Mouse (Mus musculus) hematopoietic stem cell, adult 5-6 weeks (primary cell): ENCODE measurements around the gene Lipm. TPM values are rescaled to one million over a fixed set of nuclear protein-coding genes. Genes with fewer than 3 reads are reported as not detected.

Experiments used
- ATAC-seq, 2 experiments: fragments of 125-278 bp in 1 of 2; replicated peaks in 1 of 2; 2 replicates each; pipeline ENCODE4 v1.8.0; 2016 to 2017; ENCODE audit warnings: inconsistent platforms in 2 of 2, mild to moderate bottlenecking in 2 of 2, moderate number of reproducible peaks in 2 of 2, low read depth in 1 of 2, moderate TSS enrichment in 1 of 2; ENCODE audit not compliant: low FRiP score in 2 of 2, poor library complexity in 2 of 2, severe bottlenecking in 2 of 2, insufficient read depth in 1 of 2, low TSS enrichment in 1 of 2
- total RNA-seq: library from RNA; stranded (forward); fragments of 172-1452, 232-1000 nt; gene quantifications from 2 replicates; pipeline ENCODE4 v1.2.3, GENCODE M21; 2017

Gene Lipm
- total RNA-seq, 1 experiment from 2014 or later, result not detected

DNA sequence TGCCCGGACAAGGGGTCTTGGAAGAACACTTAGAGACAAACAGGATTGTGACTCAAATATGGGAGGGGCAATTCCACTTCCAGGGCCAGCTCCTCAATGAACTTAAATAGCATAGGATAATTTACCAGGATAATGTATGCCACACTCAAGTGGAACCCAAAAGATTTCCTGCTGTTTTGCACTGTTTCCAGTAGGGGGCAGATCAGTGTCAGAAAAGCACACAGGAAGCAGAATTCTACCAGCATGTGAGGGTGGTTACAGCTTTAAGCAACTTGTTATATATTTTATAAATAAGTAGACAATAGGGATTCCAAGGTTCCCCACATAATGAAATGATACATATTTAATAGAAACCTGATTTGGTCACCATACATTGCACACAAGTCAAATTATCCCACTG is 51.2 kb downstream of the Lipm start:
- peak; percentile 37 to 71; a peak in 2 of 4 replicates for ATAC-seq

DNA sequence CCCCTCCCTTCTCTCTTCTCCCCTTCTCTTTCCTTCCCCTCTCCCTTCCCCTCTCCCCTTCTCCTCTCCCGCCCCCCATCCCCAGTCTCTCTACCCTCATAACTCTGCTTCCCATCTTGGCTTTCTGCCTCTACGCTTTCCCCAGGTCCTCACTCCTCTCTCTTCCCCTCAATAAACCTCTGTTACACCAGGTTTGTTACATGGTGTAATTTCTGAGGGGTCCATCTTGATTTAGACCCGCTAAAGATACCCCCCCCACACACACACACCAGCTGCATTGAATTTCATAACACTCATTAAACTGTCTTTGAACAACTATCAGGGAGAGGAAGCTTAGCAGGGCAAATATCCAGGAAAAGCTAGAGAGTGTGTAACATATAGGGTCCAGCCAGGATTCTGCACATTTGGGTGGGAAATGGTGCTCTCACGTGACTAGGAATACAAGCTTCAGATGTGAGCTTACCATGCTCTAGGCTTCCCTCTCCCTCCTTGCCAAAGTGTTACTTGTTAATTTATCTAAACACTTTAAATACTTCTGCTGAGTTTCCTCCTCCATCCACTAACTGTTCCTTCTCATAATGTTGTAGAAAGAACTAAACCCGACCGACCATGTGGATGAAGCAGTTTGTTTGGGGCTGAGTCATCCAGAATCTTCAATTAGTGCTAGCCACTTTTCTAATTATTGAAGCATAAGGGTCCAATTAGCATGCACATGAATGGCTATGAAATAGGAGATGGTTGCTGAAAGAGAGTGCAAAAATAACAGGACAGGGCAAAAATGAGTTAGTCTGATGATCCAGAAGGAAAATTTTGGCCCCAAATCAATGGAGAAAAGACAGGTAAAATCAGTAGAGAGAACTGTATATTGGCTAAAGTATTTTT is 52.8 kb downstream of the Lipm start:
- ATAC-seq, result no peak

DNA sequence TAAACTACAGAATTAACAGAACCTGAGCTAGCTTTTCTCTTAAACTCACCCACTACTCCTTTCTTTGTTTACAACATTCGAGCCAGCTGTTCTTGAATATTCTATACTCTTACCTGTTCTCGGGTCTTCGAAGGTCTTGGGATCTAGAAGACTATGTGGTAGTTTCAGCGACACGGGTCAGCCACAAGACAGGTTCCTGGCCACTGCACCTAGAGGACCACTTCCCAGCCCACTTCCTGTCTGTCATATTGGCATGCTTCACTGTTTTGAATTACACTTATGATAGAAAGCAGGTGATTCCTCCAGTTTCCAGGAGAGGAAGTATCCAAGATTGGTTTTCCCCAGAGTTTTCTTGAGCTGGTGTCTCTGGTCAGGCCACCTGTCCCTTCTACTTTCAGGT is 62.0 kb downstream of the Lipm start:
- no peak for ATAC-seq

DNA sequence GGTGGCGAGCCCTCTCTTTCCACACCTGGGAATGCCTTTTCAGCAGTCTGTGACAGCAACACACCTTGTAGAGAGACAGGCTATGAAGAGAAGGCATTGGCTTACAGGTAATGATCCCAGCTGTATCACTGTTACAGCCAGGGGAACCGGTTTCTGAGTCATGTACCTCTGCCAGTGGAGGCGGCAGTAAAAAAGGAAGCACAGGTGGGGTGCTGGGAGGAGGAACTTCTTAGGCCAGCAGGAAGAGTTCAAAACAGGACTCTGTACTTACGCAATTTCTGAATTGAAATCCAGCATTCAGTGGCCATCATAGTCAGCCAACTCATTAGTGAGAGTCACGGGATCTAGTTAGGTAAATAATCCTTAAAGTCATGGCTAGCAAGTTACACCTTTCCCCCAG is 65.2 kb downstream of the Lipm start, which contains the start of gene Ankrd22:
Gene Ankrd22 (minus strand): TSS at position 163 of the 400 bp plus-strand sequence.
- peak; percentile 58 to 62; a peak in 3 of 4 replicates for ATAC-seq

DNA sequence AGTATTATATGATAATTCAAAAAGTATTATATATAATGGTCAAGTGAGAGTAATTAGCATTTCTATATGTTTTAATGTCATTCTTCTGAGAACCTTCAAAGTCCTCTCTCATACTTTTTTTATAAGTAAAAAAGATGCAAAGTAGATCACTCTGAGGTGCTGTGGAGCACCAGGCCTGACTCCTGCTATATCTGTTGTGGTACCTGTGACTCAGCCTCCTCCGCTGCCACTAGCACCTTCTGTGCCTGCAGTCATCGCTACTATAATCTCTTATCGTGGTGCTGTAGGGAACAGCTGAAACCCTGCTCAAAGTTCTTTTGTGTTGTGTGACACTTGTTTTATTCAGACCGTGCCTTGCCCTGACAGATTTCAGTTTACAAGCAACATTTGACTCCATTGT is 65.7 kb downstream of the Lipm start:
- no peak for ATAC-seq

DNA sequence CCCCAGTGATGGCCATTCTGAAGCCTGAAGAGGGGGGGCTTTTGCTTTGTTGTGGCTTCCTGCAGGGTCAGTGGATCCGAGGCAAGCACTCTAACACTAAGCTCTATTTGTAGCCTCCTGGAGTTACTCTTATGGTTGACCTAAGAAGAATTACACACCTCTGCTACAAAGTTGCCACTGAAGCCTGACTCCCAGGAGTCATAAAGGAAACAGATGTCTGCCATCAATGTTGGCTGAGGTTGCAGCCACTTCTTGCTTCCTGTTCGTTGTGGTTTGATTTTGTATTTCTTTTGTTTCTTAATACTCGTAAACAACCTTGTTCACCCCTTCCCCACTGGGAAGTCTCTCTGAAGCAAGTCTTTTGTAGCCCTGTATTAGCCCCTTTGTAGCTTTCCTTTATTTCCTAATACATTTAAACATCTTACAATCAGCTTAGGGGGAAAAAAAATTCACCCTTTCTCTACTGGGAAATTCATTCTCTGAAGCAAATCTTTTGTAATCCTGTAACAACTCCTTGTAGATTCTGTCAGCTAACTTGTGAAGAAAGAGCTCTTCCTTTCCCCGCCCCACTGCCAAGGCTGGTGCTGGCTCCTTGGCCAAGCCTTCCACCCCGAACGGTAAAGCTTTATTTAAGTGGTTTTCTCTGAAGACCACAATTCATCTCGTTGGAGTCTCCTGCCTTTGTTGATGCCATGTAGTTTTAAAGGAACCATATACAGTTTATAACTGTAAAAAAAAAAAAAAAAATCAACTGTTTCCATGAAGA is 67.3 kb downstream of the Lipm start:
- ATAC-seq, result peak; percentile 88 to 90

DNA sequence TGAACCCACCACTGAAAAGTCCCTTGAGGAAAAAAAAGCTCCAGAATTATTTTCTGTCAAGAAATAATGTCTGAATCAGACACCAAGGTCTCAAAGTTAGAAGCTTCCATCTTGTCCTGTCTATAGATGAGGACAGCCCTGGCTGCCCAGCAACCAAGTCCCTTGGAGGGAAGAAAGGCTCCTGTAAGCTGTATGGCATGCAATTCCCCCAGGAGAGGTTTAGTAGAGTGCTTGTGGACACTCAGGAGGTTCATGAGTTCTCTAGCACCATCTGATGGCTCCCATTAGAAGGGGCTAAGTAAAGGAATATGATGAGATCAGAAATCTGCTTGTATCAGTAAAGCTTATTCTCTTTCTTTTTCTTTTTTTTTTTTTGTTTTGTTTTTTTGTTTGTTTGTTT is 68.4 kb downstream of the Lipm start:
- no peak for ATAC-seq

DNA sequence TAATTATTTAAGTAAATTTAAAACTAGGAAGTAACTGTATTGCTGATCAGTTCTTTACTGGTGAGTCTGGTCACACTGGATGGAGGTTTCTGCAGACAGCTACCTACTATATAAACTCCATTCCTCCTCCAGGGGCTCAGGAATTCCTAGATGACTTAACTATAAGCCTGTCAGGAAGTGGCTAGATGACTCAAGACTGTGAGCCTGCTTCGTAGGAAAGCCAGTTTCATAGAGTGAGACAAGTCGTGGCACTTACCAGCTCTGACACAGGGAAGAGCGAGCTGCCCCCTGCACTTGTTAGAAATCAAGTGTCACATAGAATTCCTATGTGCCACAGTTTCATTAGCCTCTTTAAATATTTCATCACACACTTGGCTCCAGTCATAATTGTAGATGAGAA is 70.4 kb downstream of the Lipm start:
- no peak for ATAC-seq

Other genes with a start within 250 kb of the Lipm start
- gene Lipf, start 139.7 kb upstream of the Lipm start, total RNA-seq, result not detected in 2 replicates
- gene Lipk, start 92.6 kb upstream of the Lipm start, total RNA-seq, result not detected in 2 replicates
- gene Lipn, start 33.6 kb upstream of the Lipm start, total RNA-seq, result not detected in 2 replicates
- 2.7 and 6.7 TPM in 2 replicates for gene Ankrd22, start 65.1 kb downstream of the Lipm start, total RNA-seq
- 11.9 and 15.4 TPM in 2 replicates for gene Stambpl1, start 91.3 kb downstream of the Lipm start, total RNA-seq
- 0.25 TPM in 1 of 2 replicates, not detected in the other for gene Acta2, start 154.7 kb downstream of the Lipm start, total RNA-seq
- gene Fas, start 189.7 kb downstream of the Lipm start, total RNA-seq, result 2.8 and 3.6 TPM in 2 replicates